Mouse (Mus musculus) kidney, adult 2 months (tissue): ENCODE measurements around the gene Nek7. TPM values are rescaled to one million over a fixed set of nuclear protein-coding genes. Genes with fewer than 3 reads are reported as not detected.

Experiments used
- DNase-seq: peaks from one replicate; pipeline ENCODE4 v3.0.0; 2021
- H3K27ac ChIP-seq: fragments of 200-500 bp; 2 replicates; pipeline ENCODE4 v1.5.1; 2012; ENCODE audit warnings: low read depth, low read length, control low read depth, inconsistent platforms; ENCODE audit not compliant: insufficient read depth
- H3K27me3 ChIP-seq: fragments of 200-500 bp; replicated peaks from 2 replicates; pipeline ENCODE4 v1.6.1; 2012; ENCODE audit warnings: mild to moderate bottlenecking, moderate library complexity, low read length, inconsistent platforms; ENCODE audit not compliant: control insufficient read depth, insufficient read depth
- H3K36me3 ChIP-seq: fragments of 200-500 bp; 2 replicates; pipeline ENCODE4 v1.6.1; 2012; ENCODE audit warnings: mild to moderate bottlenecking, moderate library complexity, low read length, inconsistent platforms; ENCODE audit not compliant: control insufficient read depth, insufficient read depth
- H3K4me1 ChIP-seq: fragments of 200-500 bp; 2 replicates; pipeline ENCODE4 v1.6.1; 2011; ENCODE audit warnings: low read length; ENCODE audit not compliant: control insufficient read depth, insufficient read depth
- H3K4me3 ChIP-seq: fragments of 200-500 bp; 2 replicates; pipeline ENCODE4 v1.5.1; 2011; ENCODE audit warnings: mild to moderate bottlenecking, low read depth, low read length, control low read depth; ENCODE audit not compliant: insufficient read depth
- CTCF ChIP-seq: fragments of 200-500 bp; conservative IDR thresholded peaks from 2 replicates; pipeline ENCODE4 v1.5.1; 2011; ENCODE audit warnings: low read depth, mild to moderate bottlenecking, control low read depth, low read length, moderate library complexity, mixed read lengths; ENCODE audit not compliant: insufficient read depth, insufficient read length
- POLR2A ChIP-seq: fragments of 200-500 bp; IDR thresholded peaks from one replicate; pipeline ENCODE4 v1.6.1; 2011; ENCODE audit warnings: low read depth, low read length, control low read depth
- WGBS: fragments of 180-500 bp; shearing (Covaris S2); methylation state at CpG from one replicate; pipeline ENCODE4 v1.1.7; 2018; 5-methylcytosine and 5-hydroxymethylcytosine counted together
- polyA plus RNA-seq: library from polyadenylated mRNA; depleted of rRNA; stranded (reverse); fragments of >200 nt; gene quantifications from 2 replicates; pipeline ENCODE4 v1.2.3, GENCODE M21; 2012

Nek7 gene
- polyA plus RNA-seq, 1 experiment, result 17.1 TPM

DNA sequence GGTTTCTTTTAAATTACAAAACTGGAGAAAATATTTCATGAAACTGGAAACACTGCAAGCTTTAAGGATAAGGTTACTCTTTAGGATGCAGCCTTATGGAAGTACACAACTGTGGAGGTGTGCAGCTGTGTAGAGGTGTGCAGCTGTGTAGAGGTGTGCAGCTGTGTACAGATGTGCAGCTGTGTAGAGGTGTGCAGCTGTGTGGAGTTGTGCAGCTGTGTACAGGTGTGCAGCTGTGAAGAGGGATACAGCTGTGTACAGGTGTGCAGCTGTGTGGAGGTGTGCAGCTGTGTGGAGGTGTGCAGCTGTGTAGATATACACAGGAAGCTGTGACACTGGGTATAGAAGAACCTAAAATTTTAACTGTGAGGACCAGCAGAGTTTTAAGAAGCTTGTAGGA lies 81.7 kb downstream of the Nek7 start:
- Histone ChIP-seq H3K27me3 (no peaks in the 10 kb centered on the region), H3K4me3 (no peak overlapping the region), H3K27ac (no peak overlapping the region), H3K4me1 (peaks cover 22% of the 10 kb centered on the region), H3K36me3 (no peaks in the 10 kb centered on the region)
- DNase-seq, result no peak
- TF ChIP-seq POLR2A, result no peak
- TF ChIP-seq CTCF, result no peak

- Histone ChIP-seq H3K4me3 (no peak overlapping the region), H3K36me3 (no peaks in the 10 kb centered on the region), H3K27me3 (no peaks in the 10 kb centered on the region), H3K27ac (no peak overlapping the region), H3K4me1 (peaks cover 16% of the 10 kb centered on the region)
- WGBS, result 58% methylated on average over 16 of the region's 16 CpGs
- DNase-seq, result no peak
- TF ChIP-seq CTCF (no peak), POLR2A (no peak)
Measured at GRCm38 (mm10) chr1:138535758-138536574, 84.0 kb downstream of the Nek7 start.

DNA sequence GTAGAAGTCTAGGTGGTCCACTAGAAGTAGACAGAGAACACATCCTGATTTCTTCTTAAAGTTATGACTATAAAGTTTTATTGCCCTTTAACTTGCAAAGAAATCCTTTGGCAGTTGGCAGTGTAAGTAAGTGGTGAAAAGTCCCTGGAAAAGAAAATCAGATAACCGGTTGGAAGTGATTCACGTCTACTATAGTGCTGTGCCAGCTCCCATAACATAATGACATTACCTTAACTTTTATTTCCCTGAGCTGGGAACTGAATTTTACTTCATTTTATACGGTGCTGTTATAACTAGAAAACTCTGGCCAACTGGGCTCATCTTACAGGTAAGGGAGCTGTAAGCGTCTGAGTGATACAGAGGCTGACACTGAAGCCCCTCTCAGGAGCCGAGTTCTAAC lies 89.3 kb downstream of the Nek7 start:
- no peak for DNase-seq
- WGBS, result 77% methylated on average over 5 of the region's 5 CpGs
- TF ChIP-seq POLR2A (no peak), CTCF (no peak)
- Histone ChIP-seq H3K4me3 (no peak overlapping the region), H3K4me1 (no peaks in the 10 kb centered on the region; the same call in 1 of the 2 replicates), H3K36me3 (no peaks in the 10 kb centered on the region; the same call in 1 of the 2 replicates), H3K27me3 (no peaks in the 10 kb centered on the region), H3K27ac (no peak overlapping the region)

DNA sequence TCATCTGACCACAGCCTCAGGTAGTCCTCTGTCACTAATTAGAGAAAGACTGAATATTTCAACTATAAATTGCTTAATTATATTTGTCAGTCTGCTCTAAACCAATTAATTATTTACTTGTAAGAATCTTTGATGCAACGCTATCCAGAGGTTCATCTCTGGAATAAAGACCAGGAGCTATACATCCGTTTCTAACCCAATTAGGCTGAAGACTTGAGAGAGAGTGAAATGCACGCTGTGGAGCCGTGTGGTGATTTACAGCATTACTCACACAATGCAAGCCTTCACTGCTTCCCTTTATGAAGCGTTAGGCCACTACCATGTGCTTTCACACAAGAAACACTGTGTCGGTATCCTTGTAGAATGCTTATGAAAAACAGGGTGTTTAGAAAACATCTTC lies 96.0 kb downstream of the Nek7 start:
- TF ChIP-seq POLR2A, result no peak
- no peak for TF ChIP-seq CTCF
- Histone ChIP-seq H3K27ac (no peak overlapping the region), H3K27me3 (no peaks in the 10 kb centered on the region), H3K4me1 (peaks cover 3% of the 10 kb centered on the region; the same call in 1 of the 2 replicates), H3K4me3 (no peak overlapping the region), H3K36me3 (no peaks in the 10 kb centered on the region; the same call in 1 of the 2 replicates)
- DNase-seq, result no peak
- 63% methylated on average over 6 of the region's 6 CpGs for WGBS

GRCm38 (mm10) chr1:138518235-138518634 lies 101.7 kb downstream of the Nek7 start:
- H3K27ac ChIP-seq, result no peak overlapping the region
- 59% methylated on average over 5 of the region's 5 CpGs for WGBS
- H3K36me3 ChIP-seq, result no peaks in the 10 kb centered on the region
- H3K4me3 ChIP-seq, result no peak overlapping the region
- peaks cover 8% of the 10 kb centered on the region for H3K4me1 ChIP-seq
- no peak for DNase-seq
- no peaks in the 10 kb centered on the region for H3K27me3 ChIP-seq
- TF ChIP-seq POLR2A (no peak), CTCF (no peak)

DNA sequence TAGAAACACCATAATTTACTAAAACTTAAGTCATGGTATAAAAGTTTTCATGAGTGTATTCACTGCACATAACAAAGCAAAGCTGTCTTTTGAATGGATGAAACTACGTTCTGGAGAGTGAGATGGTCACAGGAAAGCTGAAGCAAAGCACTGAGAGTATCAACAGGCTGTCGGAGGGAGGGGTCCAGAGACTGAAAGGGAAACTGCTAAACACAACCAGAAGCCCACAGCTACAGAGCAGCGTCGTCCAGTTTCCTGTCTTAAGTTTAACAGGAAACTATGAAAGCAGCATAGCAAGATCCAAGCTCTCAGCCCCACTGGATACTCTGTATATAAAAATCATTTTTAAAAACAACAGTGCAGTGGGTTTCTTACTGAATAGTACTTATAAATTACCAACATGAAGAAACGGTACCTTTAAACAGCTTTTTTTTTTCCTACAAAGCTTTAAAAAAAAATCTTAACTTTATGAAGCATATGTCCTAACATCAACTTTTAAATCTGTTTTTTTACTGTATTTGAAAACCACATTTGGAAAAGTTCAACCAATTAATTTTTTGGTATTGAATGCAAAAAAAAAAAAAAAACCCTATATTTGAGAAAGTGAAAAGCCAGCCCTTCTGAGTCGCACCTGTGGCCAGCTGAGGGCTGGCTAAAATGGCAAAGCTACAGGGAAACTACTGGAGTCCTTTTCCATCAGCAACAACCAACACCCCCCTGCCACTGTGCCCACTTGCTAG lies 102.4 kb downstream of the Nek7 start:
- Histone ChIP-seq H3K27me3 (no peaks in the 10 kb centered on the region), H3K4me3 (no peak overlapping the region), H3K4me1 (peaks cover 8% of the 10 kb centered on the region), H3K27ac (no peak overlapping the region), H3K36me3 (no peaks in the 10 kb centered on the region)
- peak; percentile 24 for DNase-seq
- 54% methylated on average over 6 of the region's 6 CpGs for WGBS
- TF ChIP-seq CTCF, result no peak

- H3K27me3 ChIP-seq, result no peaks in the 10 kb centered on the region
- WGBS, result 55% methylated on average over 2 of the region's 2 CpGs
Measured at GRCm38 (mm10) chr1:138516946-138517345, 103.0 kb downstream of the Nek7 start.

More at GRCm38 (mm10) chr1:138516946-138517345, 103.0 kb downstream of the Nek7 start:
- H3K4me3 ChIP-seq, result no peak overlapping the region
- H3K36me3 ChIP-seq, result no peaks in the 10 kb centered on the region
- no peak overlapping the region for H3K27ac ChIP-seq
- no peak for TF ChIP-seq POLR2A
- TF ChIP-seq CTCF, result no peak
- DNase-seq, result no peak
- peaks cover 8% of the 10 kb centered on the region for H3K4me1 ChIP-seq
